Mouse (Mus musculus) megakaryocyte, adult 5-6 weeks (primary cell): Measurements from ENCODE around the gene Exoc3l. TPM values are rescaled to one million over a fixed set of nuclear protein-coding genes. Genes with fewer than 3 reads are reported as not detected.

Source experiments
- ATAC-seq: 2 replicates; pipeline ENCODE4 v1.8.0; 2016; ENCODE audit warnings: mild to moderate bottlenecking, inconsistent platforms; ENCODE audit not compliant: poor library complexity, severe bottlenecking
- total RNA-seq, 2 experiments: library from RNA; stranded (forward) in 1 of 2; stranded (reverse) in 1 of 2; fragments of 153-499, 151-499 nt in 1 of 2; fragments of 221-1000, 200-1000 nt in 1 of 2; gene quantifications; 2 replicates each; pipeline versions ENCODE4 v1.2.3 to v1.2.4; 2015 to 2017

The Exoc3l gene
- 0.09 and 0.25 TPM in 2 replicates for total RNA-seq (2015)
- total RNA-seq (2017): 0.26 TPM in 1 of 2 replicates, not detected in the other

GRCm38 (mm10) chr8:105295895-105296573 is at the start of gene Exoc3l:
TSS of gene Exoc3l (minus strand) at chr8:105296101.
- ATAC-seq: no peak

DNA sequence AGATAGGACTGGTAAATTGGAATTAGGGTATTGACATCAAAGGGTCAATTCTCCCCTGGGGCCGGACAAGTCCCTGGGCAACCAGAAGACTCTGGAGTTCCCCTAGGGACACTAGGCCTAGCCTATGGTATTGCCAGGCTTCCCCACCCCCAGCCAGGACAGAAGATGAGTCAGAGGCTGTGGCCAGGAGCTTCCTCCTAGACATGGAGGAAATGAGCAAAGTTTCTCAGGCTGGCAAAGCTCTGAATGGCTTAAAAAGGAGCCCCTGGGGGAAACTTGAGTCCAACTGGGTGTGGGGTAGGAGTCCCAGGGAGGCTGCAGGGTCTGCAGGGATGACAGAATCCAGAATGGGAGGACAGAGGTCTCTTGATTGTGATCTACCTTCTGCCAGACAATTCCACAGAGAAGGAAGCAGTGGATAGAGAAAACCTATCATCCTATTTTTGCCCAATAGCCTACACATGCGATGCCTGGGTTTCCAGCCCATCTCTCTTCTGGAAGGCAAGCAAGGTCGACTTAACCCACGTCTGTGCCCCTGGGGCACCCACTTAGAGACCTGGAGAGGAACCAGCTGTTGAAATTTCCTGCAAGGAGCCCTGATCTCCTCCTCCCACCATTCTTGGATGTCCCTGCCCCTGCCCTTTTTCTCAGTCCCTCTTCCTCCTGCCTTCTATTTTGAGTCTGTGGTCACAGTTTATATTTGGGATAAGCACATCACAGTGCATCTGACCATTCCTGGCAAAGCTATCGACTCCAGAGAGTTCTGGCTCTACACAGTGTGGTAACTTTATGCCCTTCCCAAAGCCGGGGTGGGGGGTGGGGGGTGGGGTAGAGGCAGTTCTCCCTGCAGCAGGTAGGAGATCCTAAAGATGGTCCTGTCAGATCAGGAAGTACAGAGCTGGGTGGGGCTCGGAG is 49.4 kb upstream of the Exoc3l start:
- ATAC-seq: peak; percentile 53

GRCm38 (mm10) chr8:105343791-105344574 is 48.1 kb upstream of the Exoc3l start:
- no peak for ATAC-seq

GRCm38 (mm10) chr8:105342768-105343167 is 46.9 kb upstream of the Exoc3l start:
- ATAC-seq: no peak

- no peak for ATAC-seq
Observed at GRCm38 (mm10) chr8:105341399-105341798, 45.5 kb upstream of the Exoc3l start.

GRCm38 (mm10) chr8:105339886-105340635 is 44.2 kb upstream of the Exoc3l start:
- no peak for ATAC-seq

DNA sequence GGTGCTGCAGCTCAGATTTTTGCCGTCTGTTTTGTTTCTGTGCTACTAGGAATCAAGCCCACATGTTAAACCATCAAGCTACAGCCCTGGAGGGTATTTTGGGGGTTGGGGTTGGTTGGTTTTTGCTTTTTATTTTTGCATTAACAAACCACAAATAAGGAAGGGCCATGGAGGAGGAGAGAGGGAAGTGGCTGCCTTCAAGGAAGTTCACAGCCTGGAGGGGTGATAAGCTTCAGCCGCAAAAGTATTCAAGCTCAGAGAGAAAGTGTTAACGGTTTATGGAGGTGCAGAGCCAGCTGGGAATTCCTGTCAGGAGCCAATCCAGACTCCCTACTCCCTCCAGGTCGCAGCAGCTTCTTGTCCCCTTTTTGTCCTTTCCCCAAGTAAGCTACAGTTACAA is 43.1 kb upstream of the Exoc3l start:
- ATAC-seq: peak; percentile 60

- no peak for ATAC-seq
Observed at GRCm38 (mm10) chr8:105336373-105337130, 40.7 kb upstream of the Exoc3l start.

DNA sequence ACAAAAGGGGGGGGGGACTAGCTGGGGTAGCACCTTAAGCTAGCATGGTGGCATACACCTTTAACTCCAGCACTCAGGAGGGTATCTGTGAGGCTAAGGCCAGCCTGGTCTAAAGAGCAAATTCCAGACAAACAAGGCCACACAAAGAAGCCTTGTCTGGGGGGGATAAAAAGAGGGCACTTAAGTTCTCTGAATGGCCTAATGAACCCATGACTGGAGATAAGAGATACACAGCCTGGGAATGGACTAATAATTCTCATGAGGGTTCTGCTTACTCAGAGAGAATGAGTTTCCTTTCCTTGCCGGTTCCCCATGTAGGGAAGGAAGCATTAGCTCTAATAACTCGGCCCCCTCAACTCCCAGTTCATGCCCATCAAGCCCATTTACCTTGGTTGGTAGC is 36.6 kb upstream of the Exoc3l start:
- ATAC-seq: no peak

DNA sequence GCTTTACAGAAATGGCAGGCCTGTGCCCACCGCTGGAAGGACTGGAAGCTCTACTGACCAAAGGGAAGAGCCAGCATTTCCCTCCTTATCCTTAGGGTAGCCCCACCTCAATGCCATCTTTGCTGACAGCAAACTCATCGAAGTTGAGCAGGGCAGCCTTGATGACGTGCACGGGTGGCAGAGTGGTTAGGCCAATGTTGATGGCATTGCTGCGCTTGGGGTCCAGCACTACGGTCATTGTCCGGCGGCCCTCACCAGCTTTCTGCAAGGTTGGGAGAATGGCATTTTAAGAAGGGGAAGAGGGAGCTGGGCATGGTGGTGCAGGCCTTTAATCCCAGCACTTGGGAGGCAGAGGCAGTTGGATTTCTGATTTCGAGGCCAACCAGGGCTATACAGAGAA is 36.0 kb upstream of the Exoc3l start:
- no peak for ATAC-seq

- no peak for ATAC-seq
Observed at GRCm38 (mm10) chr8:105331469-105331868, 35.6 kb upstream of the Exoc3l start.

GRCm38 (mm10) chr8:105330325-105330724 is 34.4 kb upstream of the Exoc3l start:
- ATAC-seq: no peak

- ATAC-seq: no peak
Observed at GRCm38 (mm10) chr8:105326968-105327367, 31.1 kb upstream of the Exoc3l start.

GRCm38 (mm10) chr8:105326141-105326672 is 30.3 kb upstream of the Exoc3l start, which contains the start of the genes Lrrc29 and Tmem208:
TSS of gene Lrrc29 (minus strand) at chr8:105326278.
TSS of gene Tmem208 (plus strand) at chr8:105326354.
- ATAC-seq: peak; percentile 96

GRCm38 (mm10) chr8:105325641-105326093 is 29.8 kb upstream of the Exoc3l start:
- ATAC-seq: no peak

GRCm38 (mm10) chr8:105323183-105323582 is 27.3 kb upstream of the Exoc3l start:
- no peak for ATAC-seq

- no peak for ATAC-seq
Observed at GRCm38 (mm10) chr8:105318662-105319190, 22.8 kb upstream of the Exoc3l start.

DNA sequence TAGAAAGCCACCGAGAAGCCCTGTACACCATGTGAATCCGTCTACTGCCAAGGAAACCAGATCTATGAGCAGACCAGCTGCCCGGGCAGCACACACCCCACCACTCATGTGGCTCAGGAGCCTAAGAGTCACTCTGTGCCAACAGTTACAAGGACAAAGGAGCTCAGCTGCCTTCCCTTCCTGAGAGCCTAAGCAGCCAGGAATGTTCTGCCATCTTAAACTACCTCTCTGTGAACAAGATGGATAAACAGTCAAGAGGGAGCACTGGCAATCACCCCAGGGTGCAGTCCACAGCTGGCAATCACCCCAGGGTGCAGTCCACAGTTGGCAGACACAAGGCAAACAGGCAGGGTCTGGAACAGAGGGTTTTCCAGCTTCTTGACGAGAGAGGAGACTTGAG is 22.0 kb upstream of the Exoc3l start:
- ATAC-seq: no peak
